Mouse (Mus musculus) CD4-positive, CD25-positive, alpha-beta regulatory T cell, adult 4 months (primary cell): ENCODE data around the gene Psip1. TPM values are rescaled to one million over a fixed set of nuclear protein-coding genes. Genes with fewer than 3 reads are reported as not detected.

ENCODE experiments used
- ATAC-seq: one replicate; pipeline ENCODE4 v1.8.0; 2017
- polyA plus RNA-seq, 2 experiments: library from polyadenylated mRNA; unstranded; fragments of 100-300 nt; shearing (Covaris generic); gene quantifications; one replicate each; pipeline ENCODE4 v1.2.1; 2017

Gene Psip1
- polyA plus RNA-seq, 2 experiments from 2014 or later: 66.0 to 83.8 TPM

DNA sequence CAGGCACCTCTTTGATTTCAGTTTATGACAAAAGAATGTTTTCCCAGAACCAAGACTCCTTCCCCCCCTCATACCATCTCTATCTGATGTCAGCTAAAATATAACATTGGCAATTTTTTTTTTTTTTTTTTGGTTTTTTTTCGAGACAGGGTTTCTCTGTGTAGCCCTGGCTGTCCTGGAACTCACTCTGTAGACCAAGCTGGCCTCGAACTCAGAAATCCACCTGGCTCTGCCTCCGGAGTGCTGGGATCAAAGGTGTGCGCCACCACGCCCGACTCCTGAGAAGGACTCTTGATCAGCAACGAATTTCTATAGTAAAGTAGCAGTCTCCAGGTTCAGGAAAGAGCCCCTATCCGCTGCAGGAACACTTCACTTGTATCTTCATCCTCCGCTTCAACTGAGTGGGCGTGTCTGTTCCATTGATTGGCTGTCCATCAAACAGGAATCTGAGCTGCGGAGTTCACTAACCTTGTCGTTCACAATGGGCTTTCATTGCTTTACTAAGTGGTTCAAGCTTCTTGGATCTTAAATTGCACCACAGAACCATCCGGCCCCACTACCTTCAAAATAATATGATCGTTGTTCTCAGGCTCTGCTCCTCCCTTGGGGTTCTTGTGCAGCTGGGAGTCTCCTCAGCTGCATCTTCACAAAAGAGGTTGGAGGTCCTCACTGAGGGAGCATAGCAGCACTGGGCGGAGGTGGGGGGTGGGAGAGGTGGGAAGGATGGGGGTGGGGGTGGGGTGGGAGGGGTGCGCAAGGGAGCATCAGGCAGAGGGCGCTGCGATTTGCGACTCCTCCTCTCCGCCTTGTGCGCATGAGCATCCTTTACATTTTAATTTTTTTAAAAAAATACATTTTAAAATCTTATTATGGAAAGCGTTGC is 14.1 kb upstream of the Psip1 start:
- no peak for ATAC-seq

DNA sequence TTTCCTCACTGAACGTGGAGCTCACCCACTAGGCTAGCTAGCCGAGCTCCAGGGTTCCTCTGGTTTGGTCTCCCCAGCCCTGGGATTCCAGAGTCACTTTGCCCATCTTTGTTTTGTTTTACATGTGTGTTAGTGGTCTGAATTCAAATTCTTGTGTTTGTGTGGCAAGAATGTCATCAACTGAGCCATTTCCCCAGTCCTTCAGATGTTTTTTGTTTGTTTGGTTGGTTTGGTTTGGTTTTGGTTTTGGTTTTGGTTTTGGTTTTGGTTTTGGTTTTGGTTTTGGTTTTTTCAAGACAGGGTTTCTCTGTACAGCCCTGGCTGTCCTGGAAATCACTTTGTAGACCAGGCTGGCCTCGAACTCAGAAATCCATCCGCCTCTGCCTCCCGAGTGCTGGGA is 10.8 kb upstream of the Psip1 start:
- ATAC-seq: peak; percentile 57

DNA sequence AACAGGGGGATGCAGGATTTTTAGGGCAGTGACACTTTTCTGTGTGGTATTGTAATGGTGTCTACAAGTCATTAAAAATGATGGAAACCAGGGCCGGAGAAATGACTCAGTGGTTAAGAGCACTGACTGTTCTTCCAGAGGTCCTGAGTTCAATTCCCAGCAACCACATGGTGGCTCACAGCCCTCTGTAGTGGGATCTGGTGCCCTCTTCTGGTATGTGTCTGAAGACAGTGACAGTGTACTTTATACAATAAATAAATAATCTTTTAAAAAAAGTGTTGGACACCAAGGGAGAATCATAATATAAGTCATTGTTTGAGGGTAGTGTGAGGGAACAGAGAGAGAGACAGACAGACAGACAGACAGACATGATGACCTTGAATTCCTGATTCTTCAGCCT is 6.9 kb upstream of the Psip1 start:
- no peak for ATAC-seq

GRCm38 (mm10) chr4:83489121-83489520 is 2.9 kb upstream of the Psip1 start:
- ATAC-seq: no peak

GRCm38 (mm10) chr4:83485735-83486116 is 533 bp downstream of the Psip1 start:
- ATAC-seq: peak; percentile 74

GRCm38 (mm10) chr4:83485250-83485649 is 1.0 kb downstream of the Psip1 start:
- no peak for ATAC-seq

GRCm38 (mm10) chr4:83468208-83468607 is 18.1 kb downstream of the Psip1 start:
- ATAC-seq: no peak

- no peak for ATAC-seq
These were observed 18.6 kb downstream of the Psip1 start for GRCm38 (mm10) chr4:83467615-83468014.

- ATAC-seq: no peak
These were observed 21.4 kb downstream of the Psip1 start for GRCm38 (mm10) chr4:83464827-83465226.

DNA sequence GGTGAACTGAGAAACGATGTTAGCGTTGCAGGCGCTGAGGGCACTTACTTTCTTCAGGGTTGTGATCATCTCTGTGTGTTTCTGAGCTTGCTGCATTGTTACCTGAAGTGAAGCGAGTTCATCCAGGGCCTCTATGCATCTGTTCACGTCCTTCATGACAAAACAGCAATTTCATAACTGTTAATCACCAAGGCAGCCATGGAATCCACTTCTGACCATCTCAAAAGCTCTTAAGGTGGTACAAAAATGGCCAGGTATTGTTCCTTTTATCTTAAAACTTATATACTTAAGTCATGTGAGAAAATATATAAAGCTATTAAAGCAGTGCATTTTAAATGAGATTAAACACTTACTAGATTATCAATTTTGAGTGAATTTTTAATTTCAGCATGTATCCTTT is 26.2 kb downstream of the Psip1 start:
- no peak for ATAC-seq

GRCm38 (mm10) chr4:83450785-83451184 is 35.5 kb downstream of the Psip1 start:
- ATAC-seq: no peak

GRCm38 (mm10) chr4:83441050-83441449 is 45.2 kb downstream of the Psip1 start:
- ATAC-seq: no peak

DNA sequence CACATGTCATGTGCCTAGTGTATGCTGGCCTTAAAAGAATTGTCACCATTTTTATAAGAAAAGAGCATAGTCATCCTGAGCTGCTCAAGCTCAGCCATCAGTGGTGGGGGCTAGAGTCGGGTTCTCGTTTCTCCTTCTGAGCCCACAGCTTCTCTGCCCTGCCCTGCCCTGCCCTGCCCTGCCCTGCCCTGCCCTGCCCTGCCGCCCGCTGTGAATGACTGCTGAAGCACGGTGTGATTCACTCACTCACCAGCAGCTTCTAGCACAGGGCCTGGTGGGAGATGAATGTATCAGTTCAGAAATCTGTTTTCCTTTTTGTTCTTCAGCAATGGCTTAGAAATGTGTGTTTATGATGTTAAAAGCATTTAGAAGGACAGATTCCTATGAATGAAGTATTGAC is 47.2 kb downstream of the Psip1 start:
- no peak for ATAC-seq

- ATAC-seq: no peak
These were observed 48.1 kb downstream of the Psip1 start for GRCm38 (mm10) chr4:83438116-83438515.

- no peak for ATAC-seq
These were observed 49.9 kb downstream of the Psip1 start for GRCm38 (mm10) chr4:83436375-83436774.

DNA sequence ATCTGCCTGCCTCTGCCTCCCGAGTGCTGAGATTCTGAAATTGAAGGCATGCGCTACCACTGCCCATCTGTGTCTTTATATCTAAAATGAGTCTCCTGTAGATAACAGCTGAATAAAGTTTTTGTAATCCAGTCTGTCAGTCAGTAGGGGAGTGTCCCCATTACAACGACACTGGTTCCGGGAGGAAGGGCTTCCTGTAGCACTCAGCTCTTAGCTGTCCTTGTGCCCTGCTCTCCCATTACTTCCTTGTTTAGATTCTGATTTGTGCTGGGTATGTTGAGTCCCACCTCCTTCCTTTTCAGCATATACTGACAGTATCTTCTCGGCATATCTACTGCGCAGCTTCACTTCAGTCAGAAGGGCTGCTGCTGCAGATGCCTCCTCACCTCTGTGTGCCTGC is 53.4 kb downstream of the Psip1 start:
- peak; percentile 91 for ATAC-seq

GRCm38 (mm10) chr4:83431950-83432349 is 54.3 kb downstream of the Psip1 start:
- ATAC-seq: no peak

- ATAC-seq: peak; percentile 27
These were observed 57.4 kb downstream of the Psip1 start for GRCm38 (mm10) chr4:83428845-83429244.

GRCm38 (mm10) chr4:83427696-83428095 is 58.6 kb downstream of the Psip1 start:
- no peak for ATAC-seq

- ATAC-seq: no peak
These were observed 59.1 kb downstream of the Psip1 start for GRCm38 (mm10) chr4:83427141-83427540.

GRCm38 (mm10) chr4:83425119-83425518 is 61.1 kb downstream of the Psip1 start:
- ATAC-seq: no peak

DNA sequence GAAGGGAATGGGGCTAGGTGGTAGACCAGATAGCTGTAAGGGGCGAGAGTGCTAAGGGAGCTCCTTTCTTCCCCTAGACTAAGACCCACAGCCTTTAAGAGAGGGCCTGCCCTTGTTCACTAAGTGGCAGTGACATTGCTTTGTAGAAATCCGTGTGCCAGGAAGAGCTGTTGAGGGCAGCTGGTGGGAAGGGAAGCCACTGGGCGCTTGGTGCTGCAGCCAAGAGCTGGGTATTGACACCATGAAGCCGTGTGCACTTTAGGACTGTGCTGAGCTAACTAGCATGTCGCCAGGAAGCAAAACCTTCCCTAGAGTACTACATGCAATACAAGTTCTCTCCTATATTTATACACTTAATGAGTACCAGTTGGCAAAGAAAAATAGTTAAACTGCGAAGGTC is 62.6 kb downstream of the Psip1 start:
- ATAC-seq: no peak

DNA sequence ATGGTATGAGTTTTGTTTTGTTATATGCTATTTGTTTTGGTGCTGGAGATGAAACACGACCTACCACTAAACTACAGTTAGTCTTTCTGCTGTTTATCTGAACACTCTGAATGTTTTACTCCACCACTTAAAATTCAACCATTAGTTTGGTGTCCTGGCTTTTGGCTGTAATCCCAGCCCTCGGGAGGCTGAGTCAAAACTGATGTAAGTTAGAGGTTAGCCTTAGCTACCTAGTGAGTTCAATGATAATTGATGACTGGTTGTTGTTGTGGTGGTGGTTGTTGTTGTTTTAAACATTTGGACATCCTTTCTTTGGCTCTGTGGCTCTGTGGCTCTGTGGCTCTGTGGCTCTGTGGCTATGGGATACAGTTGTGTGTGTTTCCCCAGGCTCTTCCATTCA is 67.5 kb downstream of the Psip1 start:
- no peak for ATAC-seq

GRCm38 (mm10) chr4:83417820-83418186 is 68.5 kb downstream of the Psip1 start:
- peak; percentile 48 for ATAC-seq
